Mouse (Mus musculus) ovary, postnatal 36 days (tissue): Measurements from ENCODE around the gene Tom1l2.

Source experiments
- DNase-seq: peaks from one replicate; pipeline ENCODE4 v3.0.0; 2022; ENCODE audit warnings: low spot score, mixed read lengths

Tom1l2 gene

DNA sequence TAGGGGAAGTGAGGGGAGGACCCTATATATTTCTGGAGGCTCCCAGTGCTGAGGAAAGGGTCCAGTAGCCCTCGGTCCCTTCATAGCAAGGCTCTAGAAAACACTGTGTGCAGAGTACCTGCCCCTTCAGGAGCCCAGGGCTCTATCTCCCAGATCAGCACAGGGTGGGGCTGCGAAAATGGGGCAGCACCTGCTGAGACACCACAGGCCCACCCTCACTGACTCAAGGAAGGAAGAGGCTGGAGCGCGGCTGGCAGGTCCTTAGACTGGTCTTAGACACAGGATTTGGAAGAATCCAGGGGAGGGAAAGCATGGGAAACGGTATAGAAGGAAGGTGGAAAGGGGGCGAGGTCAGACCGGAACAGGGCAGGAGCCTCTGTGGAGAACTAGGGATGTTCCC, 122.2 kb downstream of the Tom1l2 start:
- DNase-seq = no peak

DNA sequence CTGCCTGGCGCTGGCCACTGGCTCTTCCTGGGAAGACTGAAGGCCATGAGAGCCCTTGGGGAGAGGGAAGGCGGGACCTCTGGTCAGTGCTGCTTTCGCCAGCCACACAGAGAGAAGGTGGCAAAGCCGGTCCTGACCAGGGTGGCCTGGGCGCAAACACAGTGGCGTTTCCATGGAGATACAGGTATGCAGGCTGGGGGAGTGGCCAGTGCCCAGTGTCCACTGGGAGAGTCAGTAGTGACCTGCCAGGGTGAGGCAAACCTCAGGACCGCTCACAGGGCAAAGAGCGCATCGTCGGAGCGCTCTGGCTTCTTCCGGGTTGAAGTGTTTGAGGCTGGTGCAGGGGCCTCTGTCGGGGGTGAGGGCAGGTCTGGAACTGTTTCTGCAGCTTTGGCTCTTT, 122.9 kb downstream of the Tom1l2 start:
- DNase-seq = no peak

DNA sequence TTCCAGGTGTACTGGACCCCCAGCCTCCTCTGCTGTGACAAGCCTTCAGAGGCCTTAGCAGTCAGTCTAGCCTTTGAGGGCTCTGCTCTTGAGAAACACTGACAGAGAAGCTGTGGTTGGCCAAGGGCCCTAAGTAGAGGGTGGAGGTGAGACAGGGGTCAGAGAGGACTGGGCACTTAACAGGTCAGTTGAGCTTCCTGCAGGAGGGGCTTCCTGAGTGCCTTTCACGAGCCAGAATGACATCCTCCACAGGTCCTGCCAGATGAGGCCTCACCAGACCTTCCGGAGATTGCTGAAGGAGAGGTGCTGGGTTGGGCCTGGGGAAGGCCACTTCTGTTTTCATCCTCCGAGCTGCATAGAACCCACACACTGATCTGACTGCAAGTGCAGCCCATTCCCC, 124.2 kb downstream of the Tom1l2 start:
- DNase-seq = no peak

DNA sequence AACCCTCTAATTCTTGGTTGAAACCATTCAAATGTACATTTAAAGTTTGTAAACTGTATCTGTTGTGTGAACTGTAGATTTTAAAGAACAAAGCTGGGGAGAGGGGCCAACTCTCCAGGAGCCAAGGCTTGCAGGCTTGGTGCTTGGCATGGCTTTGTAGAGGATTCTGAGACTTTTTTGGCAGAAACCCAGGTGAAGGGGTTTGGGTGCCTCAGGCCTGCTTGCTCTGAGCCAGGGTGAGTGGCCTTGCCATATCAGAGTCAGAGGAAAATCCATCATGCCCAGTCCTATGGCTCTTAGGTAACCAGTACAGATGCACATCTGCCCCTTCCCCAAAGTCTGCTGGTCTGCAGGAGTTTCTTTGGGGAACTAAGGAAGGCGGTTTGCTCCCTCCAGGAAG, 126.8 kb downstream of the Tom1l2 start:
- no peak for DNase-seq

DNA sequence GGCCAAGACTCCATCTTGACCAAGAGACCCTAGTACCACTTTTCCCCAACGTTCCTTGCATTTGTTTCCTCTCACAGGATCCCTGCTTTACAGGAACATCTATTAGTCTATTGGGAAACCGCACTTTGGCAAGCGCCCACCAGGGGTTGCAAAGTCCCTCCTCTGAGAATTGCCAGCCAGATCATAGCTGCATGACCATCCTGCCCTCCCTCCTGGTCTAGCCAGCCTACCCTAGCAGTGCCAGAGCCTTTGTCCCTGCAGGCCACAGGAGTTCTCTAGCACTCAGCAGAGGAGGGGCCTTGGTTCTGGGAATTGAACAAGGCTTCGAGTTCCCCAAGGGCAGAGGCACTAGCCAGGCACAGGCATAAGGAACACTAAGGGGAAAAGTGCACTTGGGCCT, 128.0 kb downstream of the Tom1l2 start:
- DNase-seq = peak; percentile 52

DNA sequence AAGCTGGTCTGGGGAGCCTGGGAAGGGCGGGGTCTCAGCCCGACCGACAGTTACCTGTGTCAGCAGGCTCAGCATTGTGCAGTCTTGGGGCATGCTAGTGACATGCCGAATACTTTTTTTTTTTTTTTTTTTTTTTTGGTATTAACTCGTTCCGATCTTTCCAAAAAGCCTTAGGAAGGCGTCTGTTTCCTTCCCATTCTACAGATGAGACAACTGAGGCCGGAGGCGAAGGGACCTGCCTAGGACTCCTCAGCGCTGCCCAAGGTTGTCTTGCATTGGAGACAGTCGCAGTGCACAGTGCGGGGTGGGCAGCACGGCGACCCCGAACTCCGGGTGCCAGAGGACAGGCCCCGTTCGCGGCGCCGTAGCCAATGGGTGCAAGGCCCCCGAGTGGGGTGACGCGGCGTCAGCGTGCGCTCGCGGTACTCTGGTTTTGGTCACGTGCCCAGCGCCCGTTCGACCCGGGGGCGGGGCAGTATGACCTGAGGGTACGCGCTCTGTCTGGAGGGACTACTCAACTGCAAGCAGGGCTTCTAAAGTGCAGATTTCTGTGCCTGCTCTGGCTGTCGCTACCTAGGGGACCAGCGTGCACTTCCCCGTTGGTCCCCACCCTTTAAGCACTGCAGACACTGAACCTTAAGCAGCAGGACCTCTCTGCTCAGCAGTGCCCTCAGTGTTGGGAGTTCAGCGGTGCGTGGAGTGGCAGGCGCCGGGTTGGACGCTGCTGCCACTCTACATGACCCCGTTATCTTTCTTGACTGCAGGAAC, 130.1 kb downstream of the Tom1l2 start, which contains the start of gene Srebf1:
TSS of gene Srebf1 (minus strand) at position 113 of the 768 bp plus-strand sequence.
- DNase-seq = peak; percentile 86

DNA sequence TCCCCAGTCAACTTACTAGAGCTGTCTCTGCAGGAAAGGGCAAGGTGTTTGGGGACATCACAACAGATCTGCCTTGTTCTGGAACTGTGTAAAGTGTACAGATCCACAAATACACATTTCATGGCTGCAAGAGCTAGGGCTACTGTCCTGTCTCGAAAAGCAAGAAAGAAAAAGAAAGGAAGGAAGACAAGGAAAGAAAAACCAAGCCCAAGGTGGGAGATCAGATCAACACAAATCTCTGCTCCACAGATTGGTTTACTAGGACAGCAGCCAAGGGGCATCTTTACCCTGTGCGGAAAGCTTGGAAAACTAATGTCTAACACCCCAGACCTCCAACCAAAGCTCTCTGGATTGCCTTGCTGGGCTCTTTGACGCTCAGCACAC, 130.6 kb downstream of the Tom1l2 start:
- no peak for DNase-seq

DNA sequence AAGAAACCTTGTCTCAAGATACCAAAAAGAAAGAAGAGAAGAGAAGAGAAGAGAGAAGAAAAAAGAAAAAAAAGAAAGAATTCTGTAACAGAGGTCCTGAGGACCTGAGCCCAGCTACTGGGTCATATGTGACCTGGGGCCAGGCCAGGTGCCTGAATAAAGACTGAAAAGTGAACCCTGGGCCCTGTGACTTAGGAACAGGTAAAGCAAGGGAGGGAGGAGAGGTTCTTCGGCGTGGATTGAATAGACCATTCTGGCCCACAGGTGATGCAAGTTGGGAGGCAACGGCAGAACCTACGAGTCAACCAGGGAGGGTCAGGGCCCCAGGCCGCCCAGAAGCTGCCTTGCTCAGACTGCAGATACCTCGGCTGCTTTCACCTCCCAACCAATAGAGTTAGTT, 131.3 kb downstream of the Tom1l2 start:
- DNase-seq = no peak

DNA sequence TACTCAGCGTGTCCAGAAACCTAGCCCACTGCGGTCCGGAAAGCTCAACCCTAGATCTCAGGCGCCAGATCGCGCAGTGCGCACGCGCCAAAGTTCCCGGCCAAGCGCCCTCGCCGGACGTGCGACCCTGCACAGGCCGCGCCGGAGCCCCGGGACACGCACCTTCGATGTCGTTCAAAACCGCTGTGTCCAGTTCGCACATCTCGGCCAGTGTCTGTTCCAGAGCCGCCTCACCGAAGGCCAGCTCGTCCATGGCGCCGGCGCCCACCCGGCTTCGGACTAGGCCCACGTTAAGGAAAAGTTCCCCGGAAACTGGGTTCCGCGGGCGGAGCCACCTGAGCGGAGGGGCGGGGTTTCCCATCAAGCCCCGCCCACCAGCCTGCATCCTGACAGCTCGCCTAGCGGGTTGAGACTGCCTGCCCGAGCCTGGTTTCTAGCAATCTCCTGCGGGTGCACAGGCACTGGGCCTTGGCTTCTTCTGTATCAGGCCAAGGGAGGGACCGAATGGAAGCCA, 132.4 kb downstream of the Tom1l2 start:
- DNase-seq = peak; percentile 93

DNA sequence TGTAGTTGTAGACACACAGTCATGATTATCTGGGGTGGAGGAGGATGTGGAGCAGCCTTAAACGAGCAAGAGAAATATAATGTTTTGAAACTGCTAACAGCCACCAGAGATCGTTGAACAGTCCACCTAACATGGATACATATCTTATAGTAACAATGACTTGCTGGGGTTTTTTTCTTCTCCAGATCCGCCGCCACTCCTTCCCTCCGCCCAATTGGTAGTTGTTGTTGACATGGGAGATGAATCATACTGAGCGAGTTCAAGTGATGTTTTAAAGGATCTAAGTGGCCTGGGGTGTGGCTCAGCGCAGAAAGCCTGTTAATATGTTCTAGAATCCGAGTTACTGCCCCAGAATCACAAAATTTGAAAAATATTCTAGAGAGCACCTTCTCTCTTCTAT, 133.1 kb downstream of the Tom1l2 start:
- no peak for DNase-seq

DNA sequence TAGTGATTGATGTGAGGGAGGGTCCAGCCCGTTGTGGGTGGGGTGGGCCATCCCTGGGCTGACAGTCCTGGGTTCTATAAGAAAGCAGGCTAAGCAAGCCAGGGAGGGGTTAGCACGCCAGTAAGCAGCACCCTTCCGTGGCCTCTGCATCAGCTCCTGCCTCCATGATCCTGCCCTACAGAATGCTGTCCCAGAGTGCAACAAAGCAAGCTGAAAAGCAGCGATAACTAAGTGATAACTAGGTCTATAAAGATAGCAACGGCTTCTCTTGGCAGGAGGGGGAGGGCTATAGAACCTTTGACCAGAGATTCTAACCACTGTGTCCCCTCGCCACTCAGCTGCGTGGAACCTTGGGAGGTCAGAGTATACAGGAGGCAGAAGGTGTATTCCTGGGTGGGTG, 135.2 kb downstream of the Tom1l2 start:
- DNase-seq = no peak

DNA sequence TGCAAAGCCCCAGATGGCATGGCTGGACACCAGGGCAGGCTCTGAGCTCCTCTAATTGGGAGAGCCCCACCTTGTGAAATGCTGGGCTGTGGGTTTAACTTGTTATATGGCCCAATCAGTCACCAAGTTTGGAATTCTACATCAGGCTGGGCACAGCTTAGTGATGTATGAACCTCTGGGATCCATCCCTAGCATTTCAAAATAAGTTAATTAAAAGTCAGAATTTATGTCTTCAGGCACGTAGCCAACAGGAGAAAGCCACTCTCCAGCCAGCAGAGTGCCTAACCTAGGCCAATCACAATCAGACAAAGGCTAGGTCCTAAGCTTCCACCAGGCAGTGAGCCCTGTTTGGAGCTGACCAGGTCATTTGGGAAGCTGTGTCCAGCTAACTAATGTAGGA, 136.0 kb downstream of the Tom1l2 start:
- DNase-seq = no peak

DNA sequence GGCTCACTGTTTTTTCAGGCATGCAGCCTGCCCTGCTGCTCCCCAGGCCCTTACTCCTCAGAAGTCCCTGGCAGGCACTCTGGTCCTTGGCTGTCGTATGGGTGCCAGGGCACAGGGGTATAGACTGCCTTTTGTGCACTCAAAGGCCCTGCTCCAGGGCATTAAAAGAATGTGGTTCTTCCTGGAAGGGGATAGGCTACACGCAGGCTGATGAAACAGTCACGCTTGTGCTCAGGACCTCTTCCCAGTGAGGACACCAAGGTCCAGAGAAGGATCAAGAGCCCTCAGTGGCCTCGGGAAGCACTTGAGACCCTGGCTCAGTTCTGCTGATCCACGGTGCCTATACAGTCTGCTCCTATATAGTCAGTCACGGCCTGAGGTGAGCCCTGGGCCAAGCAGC, 139.4 kb downstream of the Tom1l2 start:
- no peak for DNase-seq

DNA sequence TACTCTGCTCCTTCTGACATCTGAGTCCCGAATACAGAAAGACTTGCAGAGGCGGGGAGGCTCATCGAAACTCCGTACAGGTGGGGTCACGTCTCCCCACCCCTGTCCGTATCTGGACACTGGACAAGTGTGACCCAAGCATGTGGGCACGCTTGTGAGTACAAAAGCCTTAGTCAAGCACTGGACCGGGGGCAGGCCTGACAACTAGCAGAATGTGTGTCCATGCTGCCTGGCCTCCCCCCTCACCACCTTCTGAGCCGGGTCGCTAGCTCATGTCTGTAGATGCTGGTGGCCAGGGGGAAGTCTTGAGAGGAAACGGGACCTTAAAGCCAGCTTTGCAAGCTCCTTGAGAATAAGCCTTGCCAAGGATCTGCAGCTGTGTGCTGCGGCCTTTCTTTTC, 140.9 kb downstream of the Tom1l2 start:
- DNase-seq = no peak

DNA sequence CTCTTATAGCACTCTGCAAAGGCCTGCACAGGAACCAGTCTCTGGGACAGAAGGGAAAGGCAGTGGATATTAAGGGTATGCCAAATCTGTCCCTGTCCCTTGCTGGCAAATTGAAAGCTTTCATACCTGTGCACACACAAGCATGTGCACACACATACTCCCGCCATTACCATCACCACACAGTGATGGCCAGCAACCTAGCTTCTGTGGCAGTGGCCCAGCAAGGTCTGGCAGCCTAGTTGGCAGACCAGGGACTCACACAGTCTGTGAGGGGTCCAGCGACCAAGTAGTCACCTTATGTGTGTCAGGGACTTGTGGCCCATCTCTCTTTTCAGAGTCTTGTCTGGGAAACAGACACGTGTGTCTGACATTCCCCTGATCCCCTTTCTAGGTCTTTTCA, 141.6 kb downstream of the Tom1l2 start:
- DNase-seq = no peak

DNA sequence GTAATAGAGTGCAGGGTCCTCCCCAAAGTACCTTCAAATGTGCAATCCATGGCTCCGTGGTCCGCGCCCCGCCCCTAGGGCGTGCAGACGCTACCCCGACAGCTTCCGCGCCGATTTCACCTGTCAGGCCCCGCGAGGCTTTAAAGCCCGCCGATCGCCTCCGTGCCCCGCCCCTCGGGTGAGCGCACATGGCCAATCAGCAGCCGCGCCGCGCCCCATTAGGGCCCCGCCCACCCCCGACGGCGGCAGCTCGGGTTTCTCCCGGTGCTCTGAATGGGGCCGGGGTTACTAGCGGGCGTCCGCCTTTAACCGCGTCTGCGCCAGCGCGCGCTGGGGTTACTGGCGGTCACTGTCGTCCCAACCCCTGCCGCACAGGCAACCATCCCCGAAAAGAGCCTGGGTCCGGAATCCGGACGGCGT, 142.4 kb downstream of the Tom1l2 start:
- peak; percentile 95 for DNase-seq

DNA sequence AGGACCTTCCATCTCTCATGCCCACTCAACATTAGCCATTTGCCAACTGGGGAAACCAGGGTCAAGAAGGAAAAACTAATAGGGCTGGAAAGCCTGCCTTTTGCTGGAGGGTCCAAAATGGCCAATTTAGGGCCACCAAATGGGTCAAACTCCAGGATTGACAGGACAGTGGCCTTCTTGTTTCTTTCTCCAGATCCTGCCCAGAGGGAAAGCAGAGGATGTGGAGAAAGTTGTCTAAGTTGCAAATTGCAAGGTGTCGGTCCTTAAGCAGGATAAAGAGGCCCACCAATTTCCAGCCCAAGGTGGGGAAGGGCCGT, 142.8 kb downstream of the Tom1l2 start:
- no peak for DNase-seq

DNA sequence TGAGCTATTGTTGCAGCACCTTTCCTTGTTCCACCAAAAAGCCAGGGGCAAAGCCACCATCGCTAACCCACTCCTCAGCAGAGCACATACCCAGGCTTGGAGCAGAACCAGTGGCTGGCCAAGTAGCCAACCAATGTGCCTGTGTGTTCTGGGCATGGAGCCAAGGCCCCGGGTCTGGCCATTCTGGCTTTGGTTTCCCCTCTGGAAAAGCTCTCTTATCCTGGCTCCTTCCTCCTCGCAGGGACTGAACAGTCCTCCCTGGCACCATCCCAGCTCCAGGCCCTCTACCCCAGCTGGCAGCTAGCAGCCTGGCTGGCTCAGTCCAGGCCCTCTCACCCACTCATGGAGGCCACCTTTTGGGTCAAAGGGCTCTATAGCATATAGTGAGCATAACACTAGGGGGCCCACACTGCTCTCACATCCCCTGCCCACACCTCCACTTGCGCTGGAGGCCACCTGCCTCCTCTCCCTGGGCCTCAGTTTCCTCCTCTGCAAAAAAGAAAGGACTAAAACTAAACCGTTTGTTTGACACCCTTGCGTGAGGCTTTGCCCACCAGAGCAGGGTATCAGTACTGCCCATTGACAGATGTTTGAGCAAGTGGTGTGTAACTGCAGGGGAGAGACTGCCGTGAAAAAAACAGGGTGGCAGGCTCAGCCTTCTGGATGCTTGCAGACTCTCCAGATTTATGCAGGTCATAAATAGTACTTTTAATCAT, 143.3 kb downstream of the Tom1l2 start:
- peak; percentile 79 for DNase-seq

DNA sequence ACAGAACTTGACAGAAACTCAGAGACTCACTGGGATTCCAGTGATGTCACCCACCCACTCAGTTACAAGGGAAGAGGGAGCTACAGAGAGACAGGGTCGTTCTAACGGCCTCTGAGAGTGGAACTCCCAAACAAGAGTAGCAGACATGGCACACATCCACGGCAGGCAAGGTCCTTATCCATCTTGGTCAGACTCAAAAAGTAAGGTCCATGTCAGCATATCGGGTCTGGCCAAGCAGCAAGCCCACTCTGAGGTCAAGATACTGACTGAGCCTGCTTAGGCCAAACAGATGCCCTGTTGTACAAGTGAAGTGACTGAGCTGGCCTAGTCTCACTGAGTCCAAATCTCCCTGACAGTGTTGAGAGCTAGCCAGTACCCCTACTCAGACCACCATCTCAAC, 144.0 kb downstream of the Tom1l2 start:
- DNase-seq = no peak

DNA sequence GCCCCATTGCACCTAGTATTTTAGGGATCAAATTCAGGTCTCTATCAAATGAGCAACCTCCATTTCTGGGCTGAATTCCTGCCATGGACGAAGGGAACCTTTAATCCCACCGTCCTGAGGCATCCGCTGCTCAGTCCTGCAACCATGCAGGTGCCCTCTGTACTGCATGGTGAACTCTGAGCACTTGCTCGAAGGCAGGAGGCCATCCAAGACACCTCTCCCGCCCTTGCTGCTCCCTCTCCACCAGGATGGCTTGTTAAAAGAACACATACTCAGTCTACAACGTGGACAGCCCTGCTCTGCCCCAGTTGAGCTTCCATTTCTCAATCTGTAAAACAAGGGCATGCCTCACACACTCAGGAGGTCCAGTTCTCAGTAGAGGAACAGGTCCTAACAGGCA, 144.5 kb downstream of the Tom1l2 start:
- no peak for DNase-seq

DNA sequence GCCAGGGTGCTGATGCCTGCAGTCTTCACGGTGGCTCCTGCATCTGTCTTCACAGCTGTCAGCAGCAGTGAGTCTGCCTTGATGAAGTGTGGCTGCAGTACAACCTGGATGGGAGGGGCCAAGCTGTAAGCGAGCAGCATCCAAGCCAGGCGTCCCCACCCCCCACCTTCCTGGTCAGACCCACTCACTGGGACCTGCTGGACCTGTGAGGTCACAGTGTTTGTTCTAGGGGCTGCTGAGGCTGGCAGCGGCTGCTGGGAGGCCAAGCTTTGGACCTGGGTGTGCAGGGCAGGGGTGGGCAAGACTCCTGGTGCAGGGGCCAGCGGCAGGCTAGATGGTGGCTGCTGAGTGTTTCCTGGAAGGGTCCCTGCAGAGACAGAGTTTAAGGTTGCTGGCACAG, 146.5 kb downstream of the Tom1l2 start:
- no peak for DNase-seq

DNA sequence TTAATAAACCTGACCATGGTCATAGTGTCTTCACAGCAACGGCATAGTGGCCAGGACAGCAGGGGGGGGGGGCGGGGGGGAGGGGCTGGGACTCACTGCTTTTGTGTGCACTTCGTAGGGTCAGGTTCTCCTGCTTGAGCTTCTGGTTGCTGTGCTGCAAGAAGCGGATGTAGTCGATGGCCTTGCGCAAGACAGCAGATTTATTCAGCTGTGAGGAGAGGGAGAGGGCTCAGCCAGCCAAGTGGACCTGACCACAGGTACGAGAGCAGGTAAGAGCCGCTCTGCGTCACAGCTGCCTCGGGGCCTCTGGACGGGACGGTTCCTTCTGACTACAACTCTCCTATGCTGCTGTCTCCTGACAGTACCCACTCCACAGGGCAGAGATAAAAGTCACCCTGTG, 147.7 kb downstream of the Tom1l2 start:
- no peak for DNase-seq

DNA sequence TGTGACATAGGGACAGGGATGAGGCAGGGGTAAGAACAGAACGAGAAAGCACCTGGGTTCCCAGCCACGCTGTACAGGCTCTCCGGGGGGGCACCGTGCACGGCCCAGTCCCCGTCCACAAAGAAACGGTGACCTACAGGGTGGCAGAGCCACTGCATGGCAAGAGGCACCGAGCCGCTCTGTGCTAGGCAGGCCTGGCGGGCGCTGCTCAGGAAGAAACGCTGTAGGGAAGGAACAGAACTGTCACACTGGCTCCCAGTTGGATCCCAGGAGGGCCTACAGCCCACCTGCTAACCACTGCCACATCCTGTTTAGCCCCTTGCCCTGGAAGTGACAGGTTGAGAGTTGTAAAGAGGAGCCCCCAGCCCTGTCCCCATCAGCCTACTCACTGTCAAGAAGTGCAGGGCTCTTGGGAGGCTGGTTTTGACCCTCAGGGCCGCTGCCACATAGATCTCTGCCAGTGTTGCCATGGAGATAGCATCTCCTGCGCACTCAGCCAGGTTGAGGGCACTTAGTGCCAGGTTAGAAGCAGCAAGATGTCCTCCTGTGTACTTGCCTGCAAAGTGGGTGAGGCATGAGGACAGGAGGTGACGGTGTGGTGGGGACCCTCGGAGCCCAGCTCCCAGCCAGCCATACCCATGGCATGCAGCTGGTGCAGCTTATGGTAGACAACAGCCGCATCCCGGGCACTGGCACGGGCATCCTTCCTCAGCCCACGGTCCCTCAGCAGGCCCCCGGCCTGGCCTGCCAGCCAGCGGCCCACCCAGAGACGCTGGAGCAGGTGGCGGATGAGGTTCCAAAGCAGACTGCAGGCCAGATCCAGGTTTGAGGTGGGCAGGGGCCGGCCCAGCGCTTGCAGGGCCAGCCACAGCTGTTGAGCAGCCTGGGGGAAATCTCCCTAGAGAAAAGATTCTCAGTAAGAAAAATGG, 149.7 kb downstream of the Tom1l2 start:
- DNase-seq = no peak
